Mouse (Mus musculus) heart, adult 2 months (tissue): ENCODE data around the gene Plekha6. TPM values are rescaled to one million over a fixed set of nuclear protein-coding genes. Genes with fewer than 3 reads are reported as not detected.
A peak's percentile ranks its signal among the peaks of the same experiment; 100 is the strongest.

Source experiments
- DNase-seq, 2 experiments: peaks; one replicate each; pipeline ENCODE4 v3.0.0; 2021
- H3K27ac ChIP-seq: fragments of 200-600 bp; 2 replicates; pipeline ENCODE4 v1.8.1; 2022
- H3K27me3 ChIP-seq: fragments of 200-500 bp; 2 replicates; pipeline ENCODE4 v1.6.1; 2012; ENCODE audit warnings: mild to moderate bottlenecking, low read length, inconsistent platforms, mixed read lengths; ENCODE audit not compliant: control insufficient read depth, insufficient read depth
- H3K36me3 ChIP-seq: fragments of 200-500 bp; 2 replicates; pipeline ENCODE4 v1.6.1; 2012; ENCODE audit warnings: low read length, inconsistent platforms; ENCODE audit not compliant: control insufficient read depth, insufficient read depth
- H3K4me1 ChIP-seq: fragments of 200-500 bp; 2 replicates; pipeline ENCODE4 v1.6.1; 2011; ENCODE audit warnings: low read length; ENCODE audit not compliant: control insufficient read depth, insufficient read depth
- H3K4me3 ChIP-seq: fragments of 200-600 bp; 2 replicates; pipeline ENCODE4 v1.8.1; 2022
- H3K79me2 ChIP-seq: fragments of 200-500 bp; replicated peaks from 2 replicates; pipeline ENCODE4 v1.6.1; 2012; ENCODE audit warnings: mild to moderate bottlenecking, inconsistent platforms, low read length, moderate library complexity, mixed read lengths; ENCODE audit not compliant: control insufficient read depth, insufficient read depth
- H3K9ac ChIP-seq: fragments of 200-500 bp; 2 replicates; pipeline ENCODE4 v1.6.1; 2012; ENCODE audit warnings: low read depth, mild to moderate bottlenecking, control low read depth, inconsistent platforms, low read length, mixed read lengths
- CTCF ChIP-seq: fragments of 200-600 bp; IDR thresholded peaks from 2 replicates; pipeline ENCODE4 v1.8.1; 2022; ENCODE audit warnings: antibody characterized with exemption, mild to moderate bottlenecking, moderate library complexity
- EP300 ChIP-seq: fragments of 200-500 bp; IDR thresholded peaks from 2 replicates; pipeline ENCODE4 v1.6.1; 2011; ENCODE audit warnings: low read depth, low read length, control low read depth; ENCODE audit not compliant: insufficient read depth
- POLR2A ChIP-seq: fragments of 200-500 bp; IDR thresholded peaks from 2 replicates; pipeline ENCODE4 v1.6.1; 2011; ENCODE audit warnings: mild to moderate bottlenecking, low read depth, low read length, control low read depth; ENCODE audit not compliant: insufficient read depth
- WGBS: fragments of 180-500 bp; shearing (Covaris S2); methylation state at CpG from one replicate; pipeline ENCODE4 v1.1.7; 2018; 5-methylcytosine and 5-hydroxymethylcytosine counted together
- intact Hi-C: fragments of 180-260 bp; cut with DNase I; formaldehyde crosslinking; loops from one replicate; pipeline ENCODE4 v1.15.1; 2025
- polyA plus RNA-seq: library from polyadenylated mRNA; depleted of rRNA; stranded (reverse); fragments of >200 nt; gene quantifications from 2 replicates; pipeline ENCODE4 v1.2.3, GENCODE M21; 2012; rRNA removed
- total RNA-seq, 2 experiments: library from RNA; stranded (reverse); gene quantifications; 2 replicates each; pipeline ENCODE4 v1.2.3; 2021

Plekha6 gene
- total and polyA plus RNA-seq, 3 experiments = 51.0 to 67.5 (median 55.2) TPM

DNA sequence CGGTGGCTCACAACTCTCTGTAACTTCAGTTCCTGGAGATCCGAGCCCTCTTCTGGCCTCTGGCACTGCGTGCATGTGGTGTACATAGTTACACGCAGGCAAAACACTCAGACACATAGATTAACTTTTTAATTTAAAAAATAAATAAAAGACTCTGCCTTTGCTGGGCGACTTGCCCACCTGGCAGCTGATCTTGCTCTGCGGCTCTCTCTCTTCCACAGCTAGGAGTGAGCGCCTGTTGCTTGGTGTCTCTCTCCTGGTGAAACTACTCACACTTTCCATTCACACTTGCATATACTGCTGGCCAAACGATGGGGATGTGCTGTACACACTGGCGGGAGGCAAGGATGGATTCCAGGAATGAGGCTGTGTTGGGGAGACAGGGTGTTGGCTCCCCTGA, 182.5 kb downstream of the Plekha6 start:
- Histone ChIP-seq H3K4me1 (no peaks in the 10 kb centered on the region), H3K27me3 (no peaks in the 10 kb centered on the region), H3K4me3 (no peak overlapping the region), H3K79me2 (no peaks in the 10 kb centered on the region), H3K9ac (no peak overlapping the region), H3K27ac (no peak overlapping the region), H3K36me3 (no peaks in the 10 kb centered on the region)
- intact Hi-C loops = no loop called here
- TF ChIP-seq POLR2A = no peak
- TF ChIP-seq CTCF = no peak
- no peak for TF ChIP-seq EP300
- 77% methylated on average over 9 of the region's 9 CpGs for WGBS
- no peak for DNase-seq

GRCm38 (mm10) chr1:133347226-133347625, 183.2 kb downstream of the Plekha6 start:
- no peaks in the 10 kb centered on the region for H3K27me3 ChIP-seq
- WGBS = 75% methylated on average over 3 of the region's 3 CpGs
- intact Hi-C loops = no loop called here
- no peaks in the 10 kb centered on the region for H3K36me3 ChIP-seq
- TF ChIP-seq CTCF (no peak), EP300 (no peak), POLR2A (no peak)
- no peaks in the 10 kb centered on the region for H3K79me2 ChIP-seq
- no peak overlapping the region for H3K4me3 ChIP-seq
- no peak overlapping the region for H3K9ac ChIP-seq
- no peak overlapping the region for H3K27ac ChIP-seq
- H3K4me1 ChIP-seq = no peaks in the 10 kb centered on the region
- DNase-seq = no peak

DNA sequence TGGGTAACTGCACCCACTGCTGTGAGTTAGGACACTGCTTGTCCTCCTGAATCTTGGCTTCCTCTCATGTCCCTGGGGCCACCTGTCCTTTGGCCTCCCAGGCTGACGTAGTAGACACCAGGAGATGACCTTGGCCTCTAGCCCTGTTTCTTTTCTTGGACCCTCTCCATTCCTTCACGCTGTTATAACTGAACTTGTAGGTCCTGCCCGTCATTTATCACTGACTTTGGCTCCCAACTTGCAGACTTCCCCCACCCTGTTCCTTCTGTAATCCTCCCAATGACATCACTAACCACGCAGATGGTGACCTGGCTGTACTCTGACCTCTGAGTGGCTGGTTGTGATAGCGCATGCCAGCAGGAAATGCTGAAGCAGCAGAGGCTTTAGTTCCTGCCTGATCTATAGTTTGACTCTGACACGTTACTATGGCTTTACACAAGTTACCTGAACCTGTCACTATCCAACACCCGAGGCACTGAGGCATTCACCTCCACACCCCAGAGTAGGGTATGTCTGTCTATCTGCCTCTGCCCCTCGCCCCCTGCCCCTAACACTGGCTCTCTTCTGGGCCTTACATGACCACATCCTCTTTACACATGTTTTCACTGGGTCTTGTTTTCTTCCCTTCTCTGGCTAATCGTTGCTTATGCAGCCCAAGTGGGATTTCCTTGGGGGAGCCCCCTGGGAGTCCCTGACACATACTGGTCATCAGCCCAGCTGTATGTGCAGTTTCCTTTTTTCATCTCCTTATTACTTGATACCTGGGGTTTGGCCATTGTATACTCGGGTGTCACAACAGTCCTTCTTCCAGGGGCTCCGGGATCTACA, 183.9 kb downstream of the Plekha6 start:
- intact Hi-C loops = no loop called here
- Histone ChIP-seq H3K27ac (no peak overlapping the region), H3K4me3 (no peak overlapping the region), H3K4me1 (no peaks in the 10 kb centered on the region), H3K27me3 (no peaks in the 10 kb centered on the region), H3K36me3 (no peaks in the 10 kb centered on the region), H3K79me2 (no peaks in the 10 kb centered on the region), H3K9ac (no peak overlapping the region)
- no peak for TF ChIP-seq POLR2A
- no peak for TF ChIP-seq EP300
- no peak for TF ChIP-seq CTCF
- 35% methylated on average over 11 of the region's 11 CpGs for WGBS
- peak in 1 of 2 experiments; percentile 30 for DNase-seq

GRCm38 (mm10) chr1:133350210-133350609, 186.2 kb downstream of the Plekha6 start, which contains the start of gene Ren1:
Gene Ren1, plus strand, starts transcription at chr1:133350510.
- H3K9ac ChIP-seq = no peak within 1 kb of the TSS
- H3K27ac ChIP-seq = no peak within 1 kb of the TSS
- no peaks in the 10 kb centered on the region for H3K36me3 ChIP-seq
- H3K4me1 ChIP-seq = no peaks in the 10 kb centered on the region
- H3K27me3 ChIP-seq = no peaks in the 10 kb centered on the region
- H3K4me3 ChIP-seq = no peak within 1 kb of the TSS
- intact Hi-C loops = no loop called here
- TF ChIP-seq EP300 (no peak), CTCF (no peak), POLR2A (no peak)
- WGBS = 100% methylated on average over 1 of the region's 1 CpGs
- H3K79me2 ChIP-seq = no peaks in the 10 kb centered on the region
- DNase-seq = no peak

GRCm38 (mm10) chr1:133351762-133352161, 187.8 kb downstream of the Plekha6 start:
- TF ChIP-seq CTCF (no peak), POLR2A (no peak), EP300 (no peak)
- intact Hi-C loops = loop anchor here (2.0 kb wide), 3 partner anchors 37 to 205 kb away; no protein-coding TSS in a partner anchor
- H3K36me3 ChIP-seq = no peaks in the 10 kb centered on the region
- H3K9ac ChIP-seq = no peak overlapping the region
- H3K27ac ChIP-seq = no peak overlapping the region
- WGBS = 35% methylated on average over 9 of the region's 9 CpGs
- no peak overlapping the region for H3K4me3 ChIP-seq
- no peaks in the 10 kb centered on the region for H3K4me1 ChIP-seq
- H3K27me3 ChIP-seq = no peaks in the 10 kb centered on the region
- H3K79me2 ChIP-seq = no peaks in the 10 kb centered on the region
- DNase-seq = no peak

Other genes starting within 250 kb of the Plekha6 start
- gene Mdm4, start 133.6 kb upstream of the Plekha6 start, total RNA-seq = 10 to 100 TPM; 23.7 to 25.9 TPM
- 22.9 and 43.2 TPM in 2 replicates for gene Mdm4, start 133.6 kb upstream of the Plekha6 start, polyA plus RNA-seq
- gene Pik3c2b, start 118.5 kb upstream of the Plekha6 start, total RNA-seq = 10 to 100 TPM; 14.6 to 19.4 TPM
- gene Pik3c2b, start 118.5 kb upstream of the Plekha6 start, polyA plus RNA-seq = 19.9 and 22.0 TPM in 2 replicates
- 10 to 100 TPM; 21.5 to 22.8 TPM for gene Ppp1r15b, start 33.1 kb upstream of the Plekha6 start, total RNA-seq
- gene Ppp1r15b, start 33.1 kb upstream of the Plekha6 start, polyA plus RNA-seq = 8.6 and 12.8 TPM in 2 replicates
- gene Golt1a, start 145.6 kb downstream of the Plekha6 start, total RNA-seq = not detected
- gene Golt1a, start 145.6 kb downstream of the Plekha6 start, polyA plus RNA-seq = 0.43 TPM in 1 of 2 replicates, not detected in the other
- gene Kiss1, start 157.7 kb downstream of the Plekha6 start, total RNA-seq = not detected
- gene Kiss1, start 157.7 kb downstream of the Plekha6 start, polyA plus RNA-seq = not detected in 2 replicates
- under 1 TPM in 1 of 2 experiments, not detected in 1; 0.14 TPM for gene Ren1, start 186.3 kb downstream of the Plekha6 start, total RNA-seq
- gene Ren1, start 186.3 kb downstream of the Plekha6 start, polyA plus RNA-seq = 0.23 and 0.41 TPM in 2 replicates
- gene Etnk2, start 199.4 kb downstream of the Plekha6 start, total RNA-seq = under 1 TPM; 0.29 to 0.93 TPM
- gene Etnk2, start 199.4 kb downstream of the Plekha6 start, polyA plus RNA-seq = 0.70 and 0.84 TPM in 2 replicates